In the genomic region with DNA sequence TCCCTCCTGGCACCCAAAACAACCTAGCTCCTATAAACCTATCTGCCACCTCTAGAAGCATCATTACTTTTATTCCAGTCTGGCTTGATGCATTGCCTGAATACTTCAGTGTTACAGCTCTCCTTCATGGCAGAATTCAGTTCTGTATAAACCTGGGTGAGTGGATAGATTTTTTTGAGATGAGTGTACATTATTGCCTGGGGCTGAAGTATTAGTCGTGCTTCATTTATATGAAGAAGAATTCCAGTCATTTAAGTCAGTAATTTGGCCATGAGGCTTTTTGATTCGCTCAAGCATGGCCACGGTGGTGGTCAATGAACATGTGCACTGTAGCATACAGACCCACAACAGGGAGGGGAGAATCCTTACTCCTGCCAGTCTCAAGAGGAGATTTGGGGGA, we compare ENCODE assay signal across 24 mouse cellular contexts.
DNase-seq lines count a peak whose midpoint lies in the region; ATAC-seq and TF ChIP-seq lines count a peak whose summit lies in the region.
"Had no signal": no experiment of that assay in that cellular context is flagged by ENCODE, and none has a peak within 500 bp of the region (broad histone marks: within the 10 kb centered on the region; RNA-seq: fewer than 3 reads in every experiment).

No protein-coding gene starts in this region.

- ATAC-seq in hindbrain, embryonic 11.5 days (ENCODE audit: low FRiP score), result peak; percentile 47; the same call in 1 of the 2 replicates
- ATAC-seq in midbrain, postnatal 0 days (ENCODE audit: low FRiP score), result no peak
- no peak for ATAC-seq in midbrain, embryonic 15.5 days (replicated peaks)
- ATAC-seq: activated CD4-positive, CD25-positive, alpha-beta regulatory T cell, adult 4 months; forebrain, embryonic 16.5 days; inflammation-experienced regulatory T-cells, adult 6 months; intestine, postnatal 0 days had no signal

- TF ChIP-seq CTCF in midbrain, postnatal 0 days (IDR thresholded peaks at IDR 0.05), result no peak
- no peak for TF ChIP-seq CTCF in brain, embryonic 14.5 days (IDR thresholded peaks at IDR 0.05; ENCODE audit: borderline replicate concordance, extremely low read depth, insufficient read depth, insufficient read length)

- TF ChIP-seq POLR2A in brain, embryonic 14.5 days (IDR thresholded peaks at IDR 0.05; ENCODE audit: borderline replicate concordance, extremely low read depth, insufficient read depth, insufficient read length, poor library complexity, severe bottlenecking), result no peak

- H3K4me3 ChIP-seq in hindbrain, embryonic 11.5 days (ENCODE audit: low read depth, low read length), result no peak overlapping the region
- H3K4me3 ChIP-seq in hindbrain, embryonic 10.5 days, result no peak overlapping the region
- H3K4me3 ChIP-seq in midbrain, postnatal 0 days (ENCODE audit: low read depth, low read length), result no peak overlapping the region
- no peak overlapping the region for H3K4me3 ChIP-seq in midbrain, embryonic 15.5 days
- H3K4me3 ChIP-seq: embryonic facial prominence, embryonic 15.5 days; heart, adult 2 months; heart, embryonic 15.5 days had no signal

- no peak overlapping the region for H3K27ac ChIP-seq in hindbrain, embryonic 11.5 days (ENCODE audit: low read depth, low read length)
- no peak overlapping the region for H3K27ac ChIP-seq in hindbrain, embryonic 10.5 days
- H3K27ac ChIP-seq in midbrain, postnatal 0 days (ENCODE audit: low read depth, low read length), result no peak overlapping the region
- H3K27ac ChIP-seq in midbrain, embryonic 15.5 days, result no peak overlapping the region
- H3K27ac ChIP-seq: embryonic facial prominence, embryonic 15.5 days; heart, adult 2 months; heart, embryonic 15.5 days had no signal

- H3K4me2 ChIP-seq in hindbrain, embryonic 11.5 days (replicated peaks; ENCODE audit: low read depth, low read length), result no peak overlapping the region
- no peak overlapping the region for H3K4me2 ChIP-seq in midbrain, postnatal 0 days (ENCODE audit: low read depth, low read length, poor library complexity, severe bottlenecking)
- H3K4me2 ChIP-seq in midbrain, embryonic 15.5 days, result no peak overlapping the region
- H3K4me2 ChIP-seq: embryonic facial prominence, embryonic 15.5 days; heart, embryonic 11.5 days; heart, embryonic 15.5 days had no signal

- no peaks in the 10 kb centered on the region for H3K4me1 ChIP-seq in hindbrain, embryonic 11.5 days (replicated peaks; ENCODE audit: control insufficient read depth, insufficient read depth, low read length)
- no peaks in the 10 kb centered on the region for H3K4me1 ChIP-seq in hindbrain, embryonic 10.5 days (replicated peaks)
- no peaks in the 10 kb centered on the region for H3K4me1 ChIP-seq in midbrain, postnatal 0 days (ENCODE audit: insufficient read depth, low read length)
- H3K4me1 ChIP-seq in midbrain, embryonic 15.5 days, result peaks cover 7% of the 10 kb centered on the region
- H3K4me1 ChIP-seq: embryonic facial prominence, embryonic 15.5 days; heart, embryonic 15.5 days had no signal

- H3K36me3 ChIP-seq in hindbrain, embryonic 11.5 days (ENCODE audit: control insufficient read depth, insufficient read depth, low read length), result no peaks in the 10 kb centered on the region
- H3K36me3 ChIP-seq in hindbrain, embryonic 10.5 days, result no peaks in the 10 kb centered on the region
- no peaks in the 10 kb centered on the region for H3K36me3 ChIP-seq in midbrain, postnatal 0 days (ENCODE audit: insufficient read depth, low read length)
- H3K36me3 ChIP-seq in midbrain, embryonic 15.5 days (replicated peaks), result 0 out of 2 replicates have a peak, but pooled peaks cover 2% of the 10 kb centered on the region
- H3K36me3 ChIP-seq: embryonic facial prominence, embryonic 15.5 days; heart, embryonic 15.5 days had no signal

- H3K9ac ChIP-seq in hindbrain, embryonic 11.5 days (ENCODE audit: low read depth, low read length), result no peak overlapping the region
- H3K9ac ChIP-seq in midbrain, postnatal 0 days (replicated peaks; ENCODE audit: low read length, poor library complexity, severe bottlenecking), result no peak overlapping the region
- H3K9ac ChIP-seq in midbrain, embryonic 15.5 days, result no peak overlapping the region
- H3K9ac ChIP-seq: embryonic facial prominence, embryonic 15.5 days; heart, embryonic 15.5 days had no signal

- no peaks in the 10 kb centered on the region for H3K9me3 ChIP-seq in hindbrain, embryonic 11.5 days (ENCODE audit: control insufficient read depth, low read length)
- H3K9me3 ChIP-seq in hindbrain, embryonic 10.5 days, result peaks cover 21% of the 10 kb centered on the region
- no peaks in the 10 kb centered on the region for H3K9me3 ChIP-seq in midbrain, postnatal 0 days (ENCODE audit: low read length)
- no peaks in the 10 kb centered on the region for H3K9me3 ChIP-seq in midbrain, embryonic 15.5 days
- H3K9me3 ChIP-seq: embryonic facial prominence, embryonic 15.5 days; heart, embryonic 15.5 days had no signal

- no peak for DNase-seq in hindbrain, embryonic 11.5 days (ENCODE audit: low spot score)
- DNase-seq in hindbrain, embryonic 10.5 days (ENCODE audit: low spot score), result no peak
- DNase-seq in midbrain, postnatal 0 days (ENCODE audit: low spot score), result peak; percentile 3
- peak; percentile 11 for DNase-seq in brain, embryonic 14.5 days (ENCODE audit: low read depth)
- peak; percentile 22 for DNase-seq in retina, postnatal 1 day
- DNase-seq in kidney, postnatal 36 days, result no peak
- no peak for DNase-seq in lung, postnatal 36 days
- DNase-seq: adrenal gland, adult 2 months; adrenal gland, postnatal 25 days; cerebellum, adult 11 months; cerebellum, adult 9-10 months; cerebellum, postnatal 25 days; gastrocnemius, postnatal 10 days; heart, adult 2 months; heart, postnatal 14 days; kidney, adult 8-10 months had no signal

- 71% methylated on average over 3 of the region's 3 CpGs for WGBS in hindbrain, embryonic 11.5 days
- WGBS in hindbrain, embryonic 10.5 days, result 73% methylated on average over 3 of the region's 3 CpGs
- WGBS in midbrain, postnatal 0 days, result 46% methylated on average over 3 of the region's 3 CpGs
- WGBS in midbrain, embryonic 15.5 days, result 59% methylated on average over 3 of the region's 3 CpGs

- no peaks in the 10 kb centered on the region for H3K27me3 ChIP-seq in hindbrain, embryonic 11.5 days (ENCODE audit: control insufficient read depth, insufficient read depth, low read length)
- no peaks in the 10 kb centered on the region for H3K27me3 ChIP-seq in hindbrain, embryonic 10.5 days (ENCODE audit: insufficient read depth, poor library complexity, severe bottlenecking)
- H3K27me3 ChIP-seq in midbrain, postnatal 0 days (ENCODE audit: insufficient read depth, low read length), result no peaks in the 10 kb centered on the region
- H3K27me3 ChIP-seq in midbrain, embryonic 15.5 days (replicated peaks), result no peaks in the 10 kb centered on the region
- H3K27me3 ChIP-seq: embryonic facial prominence, embryonic 15.5 days; heart, embryonic 15.5 days had no signal

Comparison
In these comparisons a context has a peak if more than half of its experiments do, and no peak if none do; other contexts are left out.
1. DNase-seq: peak in midbrain, postnatal 0 days (single experiment), brain, embryonic 14.5 days (single experiment) and retina, postnatal 1 day (single experiment); none in hindbrain, embryonic 11.5 days (single experiment), hindbrain, embryonic 10.5 days (single experiment), kidney, postnatal 36 days (0 of 2) and lung, postnatal 36 days (single experiment).